9 mouse cellular contexts compared by ENCODE assay signal in genomic region chr11:12355681-12356080, GRCm38 (mm10).
DNase-seq lines count a peak whose midpoint lies in the region.
"Had no signal": no experiment of that assay in that cellular context is flagged by ENCODE, and none has a peak within 500 bp of the region (broad histone marks: within the 10 kb centered on the region; RNA-seq: fewer than 3 reads in every experiment).

No protein-coding gene starts in this region.

- DNase-seq in heart, adult 11 months, result peak; percentile 94
- no peak for DNase-seq in heart, postnatal 25 days (ENCODE audit: low spot score)
- DNase-seq in 3T3-L1 (ENCODE audit: low read depth, low spot score), result peak; percentile 15
- DNase-seq in heart, postnatal 14 days, result peak; percentile 21 to 25
- DNase-seq in kidney, postnatal 4 days, result peak; percentile 52 to 70
- no peak for DNase-seq in spleen, postnatal 14 days (ENCODE audit: low spot score in 2 of 2)
- DNase-seq in cerebellum, adult 18-20 months, result no peak
- DNase-seq in cerebellum, postnatal 25 days, result no peak
- DNase-seq: liver had no signal

- intact Hi-C loops in heart, postnatal 25 days (cut with DNase I), result loop anchor here (5.0 kb wide), 2 partner anchors 63 to 543 kb away; no protein-coding TSS in a partner anchor
- intact Hi-C loops in heart, postnatal 14 days (cut with DNase I), result loop anchor here (5.0 kb wide), 2 partner anchors 318 to 543 kb away; partner anchors contain the start of gene Grb10

Comparison
In these comparisons a context has a peak if more than half of its experiments do, and no peak if none do; other contexts are left out.
1. DNase-seq: peak in heart, adult 11 months (single experiment), 3T3-L1 (single experiment), heart, postnatal 14 days (2 of 2) and kidney, postnatal 4 days (2 of 2); none in heart, postnatal 25 days (single experiment), spleen, postnatal 14 days (0 of 2), cerebellum, adult 18-20 months (0 of 2) and cerebellum, postnatal 25 days (0 of 2).